In the genomic region with DNA sequence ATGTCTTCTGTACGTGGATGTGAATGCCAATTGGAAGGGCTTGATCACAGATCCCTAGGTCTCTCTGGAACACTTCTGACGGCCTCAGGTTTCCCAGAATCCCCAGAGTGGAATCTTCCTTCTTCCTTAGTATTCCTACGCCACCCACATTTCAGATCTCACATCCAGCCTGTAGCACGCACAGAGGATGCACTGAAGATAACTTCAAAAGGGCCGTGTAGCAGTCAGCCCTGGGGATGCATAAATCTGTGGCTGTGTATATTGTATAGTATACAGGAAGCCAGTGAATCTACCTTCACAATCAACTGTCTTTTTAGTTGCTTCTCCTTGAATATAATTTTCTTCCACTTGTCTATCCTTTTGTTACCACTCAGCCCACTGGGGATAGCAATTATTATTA, we compare ENCODE assay signal across 13 mouse cellular contexts.
"Had no signal": no experiment of that assay in that cellular context is flagged by ENCODE, and none has a peak within 500 bp of the region (broad histone marks: within the 10 kb centered on the region; RNA-seq: fewer than 3 reads in every experiment).

No protein-coding gene starts in this region.

- H3K27ac ChIP-seq: left cerebral cortex, adult 2 months; limb, embryonic 15.5 days; liver, embryonic 12.5 days; lung, embryonic 15.5 days; macrophage; neural tube, embryonic 15.5 days had no signal

- H3K4me3 ChIP-seq: left cerebral cortex, adult 2 months; limb, embryonic 15.5 days; liver, embryonic 12.5 days; lung, embryonic 15.5 days; megakaryocyte, embryonic 14.5 days; neural tube, embryonic 15.5 days had no signal

- H3K36me3 ChIP-seq: limb, embryonic 15.5 days; liver, embryonic 12.5 days; lung, embryonic 15.5 days; neural tube, embryonic 15.5 days had no signal

- H3K4me2 ChIP-seq: limb, embryonic 15.5 days; liver, embryonic 12.5 days; lung, embryonic 15.5 days; neural tube, embryonic 15.5 days had no signal

- DNase-seq: kidney, adult 9 months; lung, postnatal 14 days; right cerebral cortex, adult 18-20 months; right cerebral cortex, postnatal 25 days; thymus, postnatal 4 days had no signal

- H3K9me3 ChIP-seq: limb, embryonic 15.5 days; lung, embryonic 15.5 days; neural tube, embryonic 15.5 days had no signal

- H3K27me3 ChIP-seq: limb, embryonic 15.5 days; liver, embryonic 12.5 days; lung, embryonic 15.5 days; megakaryocyte, embryonic 14.5 days; neural tube, embryonic 15.5 days had no signal

- ATAC-seq: intestine, embryonic 16.5 days; liver, embryonic 12.5 days had no signal

- H3K4me1 ChIP-seq: liver, embryonic 12.5 days had no signal

- H3K9ac ChIP-seq: limb, embryonic 15.5 days; liver, embryonic 12.5 days; lung, embryonic 15.5 days; neural tube, embryonic 15.5 days had no signal
